Mouse (Mus musculus) myocyte (in vitro differentiated cells): ENCODE data around the gene Pink1. TPM values are rescaled to one million over a fixed set of nuclear protein-coding genes. Genes with fewer than 3 reads are reported as not detected.

Experiments used
- H3K27me3 ChIP-seq: one replicate; pipeline ENCODE4 v1.6.1; 2011; ENCODE audit not compliant: control insufficient read depth, insufficient read depth, insufficient read length
- H3K36me3 ChIP-seq: one replicate; pipeline ENCODE4 v1.6.1; 2011; ENCODE audit not compliant: control insufficient read depth, insufficient read depth
- H3K4me2 ChIP-seq: one replicate; pipeline ENCODE4 v1.6.1; 2011; ENCODE audit warnings: low read depth, control low read depth
- H3K4me3 ChIP-seq: one replicate; pipeline ENCODE4 v1.5.1; 2011; ENCODE audit warnings: mild to moderate bottlenecking, control low read depth, moderate library complexity
- H3K79me2 ChIP-seq: one replicate; pipeline ENCODE4 v1.6.1; 2011; ENCODE audit not compliant: control insufficient read depth, insufficient read depth
- H3ac ChIP-seq: one replicate; pipeline ENCODE4 v1.6.1; 2011; ENCODE audit not compliant: control insufficient read depth, insufficient read length
- CEBPB ChIP-seq: IDR thresholded peaks from 2 replicates; pipeline ENCODE4 v1.6.1; 2011; ENCODE audit warnings: mild to moderate bottlenecking, moderate library complexity; ENCODE audit not compliant: poor library complexity, insufficient read depth, severe bottlenecking
- MAX ChIP-seq: IDR thresholded peaks from one replicate; pipeline ENCODE4 v1.6.1; 2011; ENCODE audit warnings: low read depth, mild to moderate bottlenecking, control low read depth
- MYOD1 ChIP-seq, 3 experiments: IDR thresholded peaks; one replicate each; pipeline ENCODE4 v1.6.1; 2011; ENCODE audit warnings: control low read depth in 2 of 3, low read depth in 2 of 3, mild to moderate bottlenecking in 2 of 3, moderate library complexity in 1 of 3; ENCODE audit not compliant: insufficient read length in 2 of 3, control insufficient read depth in 1 of 3
- MYOG ChIP-seq, 3 experiments: IDR thresholded peaks; one replicate each; pipeline ENCODE4 v1.6.1; 2011; ENCODE audit warnings: control low read depth in 2 of 3, low read depth in 2 of 3, mild to moderate bottlenecking in 2 of 3; ENCODE audit not compliant: insufficient read length in 2 of 3, control insufficient read depth in 1 of 3, insufficient read depth in 1 of 3
- POLR2A ChIP-seq: IDR thresholded peaks from one replicate; pipeline ENCODE4 v1.6.1; 2011; ENCODE audit warnings: low read depth, mild to moderate bottlenecking, control low read depth, moderate library complexity; ENCODE audit not compliant: insufficient read length
- POLR2AphosphoS2 ChIP-seq: IDR thresholded peaks from one replicate; pipeline ENCODE4 v1.6.1; 2011; ENCODE audit warnings: low read depth, control low read depth; ENCODE audit not compliant: insufficient read length
- REST ChIP-seq: IDR thresholded peaks from one replicate; pipeline ENCODE4 v1.6.1; 2011; ENCODE audit warnings: mild to moderate bottlenecking, control low read depth, moderate library complexity; ENCODE audit not compliant: insufficient read depth, insufficient read length
- SRF ChIP-seq: IDR thresholded peaks from one replicate; pipeline ENCODE4 v1.6.1; 2011; ENCODE audit warnings: low read depth; ENCODE audit not compliant: control insufficient read depth, insufficient read length
- TCF12 ChIP-seq: IDR thresholded peaks from one replicate; pipeline ENCODE4 v1.6.1; 2011; ENCODE audit warnings: mild to moderate bottlenecking, control low read depth; ENCODE audit not compliant: poor library complexity, insufficient read depth, severe bottlenecking
- TCF3 ChIP-seq: IDR thresholded peaks from one replicate; pipeline ENCODE4 v1.6.1; 2011; ENCODE audit warnings: low read depth, control low read depth; ENCODE audit not compliant: insufficient read length
- USF1 ChIP-seq: IDR thresholded peaks from one replicate; pipeline ENCODE4 v1.6.1; 2011; ENCODE audit warnings: low read depth, mild to moderate bottlenecking, control low read depth, moderate library complexity
- polyA plus RNA-seq: library from polyadenylated mRNA; unstranded; fragments of >200 nt; fragmentation: generic; extraction: Trizol; gene quantifications from one replicate; pipeline ENCODE4 v1.2.1, GENCODE M21; 2012; ENCODE audit warnings: missing spikeins

The Pink1 gene
- polyA plus RNA-seq, 1 experiment: 60.9 TPM

DNA sequence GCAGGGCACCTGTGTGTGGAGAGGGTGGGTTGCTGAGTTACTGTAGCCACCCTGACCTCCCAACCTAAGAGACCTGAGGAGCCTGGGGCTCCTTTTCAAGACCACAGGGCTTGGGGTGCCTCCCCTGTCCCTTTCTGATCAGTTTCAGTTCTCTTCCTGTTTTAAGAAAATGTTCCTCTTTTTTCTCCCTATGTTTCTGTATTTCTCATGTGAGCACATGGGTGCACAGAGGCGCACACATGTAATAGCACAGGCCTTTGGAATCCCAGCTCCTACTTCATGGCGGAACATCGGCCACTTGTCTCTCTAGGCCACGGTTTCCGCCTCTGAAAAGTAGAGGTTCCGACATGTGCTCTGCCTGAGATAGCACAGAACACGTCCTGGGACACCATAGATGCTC is 37.4 kb downstream of the Pink1 start:
- Histone ChIP-seq H3K4me3 (no peak overlapping the region), H3K4me2 (no peak overlapping the region), H3ac (no peak overlapping the region), H3K27me3 (peaks cover 52% of the 10 kb centered on the region), H3K79me2 (no peaks in the 10 kb centered on the region), H3K36me3 (no peaks in the 10 kb centered on the region)
- TF ChIP-seq TCF12 (no peak), POLR2A (no peak), CEBPB (no peak), MAX (no peak), USF1 (no peak), MYOG (IDR thresholded peaks at IDR 0.05; ENCODE audit: control insufficient read depth in 1 of 3, insufficient read depth in 1 of 3, insufficient read length in 2 of 3, low read depth in 2 of 3) (no peak), REST (no peak), POLR2AphosphoS2 (no peak), MYOD1 (IDR thresholded peaks at IDR 0.05; ENCODE audit: control insufficient read depth in 1 of 3, insufficient read length in 2 of 3, low read depth in 2 of 3) (no peak), TCF3 (no peak)

DNA sequence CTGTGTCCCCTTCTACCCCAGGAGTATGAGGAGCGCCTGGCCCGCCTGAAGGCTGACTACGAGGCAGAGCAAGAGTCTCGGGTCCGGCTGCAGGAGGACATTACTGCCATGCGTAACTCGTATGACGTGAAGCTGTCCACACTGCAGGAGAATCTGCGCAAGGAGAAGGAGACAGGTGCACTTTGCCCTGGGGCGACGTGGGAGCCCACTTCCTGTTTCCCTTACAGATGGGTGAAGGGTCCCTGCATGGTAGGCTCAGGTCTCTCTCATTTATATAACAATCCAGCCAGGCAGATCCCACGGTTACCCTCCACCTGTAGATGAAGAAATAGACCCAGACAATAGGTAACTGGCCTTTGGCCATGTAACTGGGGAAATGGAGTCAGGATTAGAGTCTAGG is 39.7 kb downstream of the Pink1 start:
- H3K27me3 ChIP-seq: peaks cover 52% of the 10 kb centered on the region
- TF ChIP-seq SRF: no peak
- no peak for TF ChIP-seq POLR2AphosphoS2
- TF ChIP-seq MAX: no peak
- no peak for TF ChIP-seq MYOD1 (IDR thresholded peaks at IDR 0.05; ENCODE audit: control insufficient read depth in 1 of 3, insufficient read length in 2 of 3, low read depth in 2 of 3)

DNA sequence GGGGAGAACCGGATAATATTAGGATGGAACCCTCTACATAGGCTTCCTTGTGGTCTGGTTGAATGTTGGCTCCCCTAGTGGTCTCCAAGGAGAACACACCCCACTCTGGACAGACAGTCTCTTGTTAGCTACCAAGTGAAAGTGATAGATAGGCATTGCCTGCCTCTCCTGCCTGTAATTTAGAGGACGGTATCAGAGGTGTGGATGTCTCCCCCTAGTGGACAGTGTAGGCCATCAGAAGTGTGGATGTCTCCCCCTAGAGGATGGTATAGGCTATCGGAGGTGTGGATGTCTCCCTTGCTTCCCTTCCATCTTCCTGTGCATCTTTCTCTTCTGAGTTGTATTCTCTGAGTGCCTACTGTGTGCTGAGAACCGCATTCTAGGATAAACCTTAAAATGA is 43.3 kb downstream of the Pink1 start:
- Histone ChIP-seq H3K36me3 (no peaks in the 10 kb centered on the region), H3ac (no peak overlapping the region), H3K27me3 (peaks cover 26% of the 10 kb centered on the region), H3K4me2 (no peak overlapping the region), H3K4me3 (no peak overlapping the region), H3K79me2 (no peaks in the 10 kb centered on the region)
- TF ChIP-seq SRF (peak; percentile 10), TCF3 (no peak), REST (no peak)

More for the DNA sequence above, 39.7 kb downstream of the Pink1 start:
- no peaks in the 10 kb centered on the region for H3K36me3 ChIP-seq
- no peak overlapping the region for H3ac ChIP-seq
- H3K4me3 ChIP-seq: no peak overlapping the region
- no peak overlapping the region for H3K4me2 ChIP-seq
- no peaks in the 10 kb centered on the region for H3K79me2 ChIP-seq

DNA sequence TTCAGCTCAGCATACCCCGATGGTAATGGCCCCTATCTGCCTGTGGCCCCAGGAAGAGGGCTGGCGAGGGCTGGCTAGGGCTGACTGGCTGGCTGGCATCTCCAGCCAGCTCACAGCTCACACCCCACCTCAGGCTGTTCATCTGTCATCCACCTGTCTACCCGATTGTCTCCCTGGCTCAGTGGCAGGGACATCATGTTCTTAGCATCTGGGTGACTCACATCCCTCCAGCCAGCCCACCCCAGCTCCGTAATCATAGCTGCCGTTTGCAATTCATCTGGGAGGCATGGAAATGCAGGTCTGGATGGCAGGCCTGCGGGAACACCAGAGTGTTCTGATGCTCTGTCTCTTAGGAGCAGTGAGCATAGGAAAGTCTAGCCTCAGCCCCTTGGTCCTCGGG is 47.8 kb downstream of the Pink1 start:
- peaks cover 30% of the 10 kb centered on the region for H3K27me3 ChIP-seq
- H3ac ChIP-seq: no peak overlapping the region
- H3K4me2 ChIP-seq: no peak overlapping the region
- no peak overlapping the region for H3K4me3 ChIP-seq
- no peaks in the 10 kb centered on the region for H3K79me2 ChIP-seq
- no peak for TF ChIP-seq POLR2A
- no peak for TF ChIP-seq MYOG (IDR thresholded peaks at IDR 0.05; ENCODE audit: control insufficient read depth in 1 of 3, insufficient read depth in 1 of 3, insufficient read length in 2 of 3, low read depth in 2 of 3)
- no peak for TF ChIP-seq MYOD1 (IDR thresholded peaks at IDR 0.05; ENCODE audit: control insufficient read depth in 1 of 3, insufficient read length in 2 of 3, low read depth in 2 of 3)
- TF ChIP-seq REST: no peak
- TF ChIP-seq USF1: no peak
- H3K36me3 ChIP-seq: no peaks in the 10 kb centered on the region

DNA sequence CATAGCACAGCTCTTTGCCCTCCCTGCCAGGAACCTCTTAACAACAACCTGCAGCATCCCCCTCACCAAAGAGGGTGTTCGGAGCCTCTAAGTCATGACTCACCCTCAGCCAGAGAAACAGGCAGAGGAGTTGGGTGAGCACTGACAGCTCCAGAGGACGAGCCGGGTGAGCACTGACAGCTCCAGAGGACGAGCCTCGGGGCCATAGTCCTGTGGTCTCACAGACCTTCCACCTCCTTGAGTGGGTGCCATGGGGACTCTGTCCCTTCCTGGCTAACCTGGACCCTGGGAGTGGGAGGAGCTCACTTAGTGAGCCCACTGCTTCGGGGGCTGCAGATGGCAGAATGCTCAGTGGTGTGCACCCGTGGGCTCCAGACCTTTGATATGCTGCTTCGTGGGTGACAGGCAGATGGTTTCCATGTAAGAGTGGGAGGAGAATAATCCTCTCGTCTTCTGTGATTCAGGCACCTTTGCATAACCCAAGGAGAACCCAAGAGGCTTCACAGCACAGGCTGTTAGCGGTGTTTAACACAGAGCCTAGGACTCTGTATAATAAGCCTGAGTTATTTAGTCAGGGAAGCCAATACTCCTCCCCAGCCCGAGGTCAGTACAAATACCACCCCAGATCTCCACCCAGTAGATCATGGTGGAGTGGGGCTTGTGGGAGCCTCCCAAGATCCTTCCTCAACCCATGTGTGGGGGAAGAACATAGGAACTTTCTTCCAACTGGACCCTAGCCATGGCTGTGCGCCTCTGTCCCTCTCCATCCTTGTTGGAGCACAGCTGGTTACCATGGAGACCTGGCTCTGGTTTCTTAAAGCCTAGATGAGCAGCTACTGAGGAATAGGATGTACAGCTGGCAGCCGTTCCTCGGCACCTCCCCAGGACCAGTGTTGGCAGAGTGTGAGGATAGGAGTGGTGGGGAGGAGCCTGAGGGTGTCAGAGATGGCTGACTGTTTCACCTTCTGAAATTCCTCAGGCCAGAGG is 53.8 kb downstream of the Pink1 start:
- H3K4me3 ChIP-seq: no peak overlapping the region
- peaks cover 34% of the 10 kb centered on the region for H3K27me3 ChIP-seq
- no peaks in the 10 kb centered on the region for H3K36me3 ChIP-seq
- no peak overlapping the region for H3ac ChIP-seq
- no peak for TF ChIP-seq MYOD1 (IDR thresholded peaks at IDR 0.05; ENCODE audit: control insufficient read depth in 1 of 3, insufficient read length in 2 of 3, low read depth in 2 of 3)
- no peak for TF ChIP-seq USF1
- TF ChIP-seq SRF: no peak
- TF ChIP-seq CEBPB: no peak
- TF ChIP-seq MYOG (IDR thresholded peaks at IDR 0.05; ENCODE audit: control insufficient read depth in 1 of 3, insufficient read depth in 1 of 3, insufficient read length in 2 of 3, low read depth in 2 of 3): no peak
- no peak for TF ChIP-seq REST
- no peak overlapping the region for H3K4me2 ChIP-seq
- H3K79me2 ChIP-seq: no peaks in the 10 kb centered on the region
